16 mouse cellular contexts compared by ENCODE assay signal in the genomic region with DNA sequence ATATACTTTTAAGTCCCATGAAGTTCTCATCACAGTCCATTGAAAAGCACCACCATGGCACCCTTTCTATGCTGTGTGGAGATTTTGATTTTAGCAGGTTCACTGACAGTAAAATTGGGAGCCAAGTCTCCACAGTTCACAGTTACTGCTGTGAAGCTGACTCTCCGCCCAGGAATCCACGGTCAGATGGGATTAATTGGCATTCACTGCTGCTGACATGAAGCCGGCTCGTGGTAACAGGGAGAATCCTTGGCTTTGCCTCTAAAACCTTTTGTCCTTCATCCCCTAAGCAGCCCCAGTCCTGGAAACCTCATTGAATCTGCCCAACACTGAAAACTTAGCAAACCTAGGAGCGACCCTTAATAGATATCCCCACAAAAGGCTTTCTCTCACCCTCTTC. TPM values are rescaled to one million over a fixed set of nuclear protein-coding genes. Genes with fewer than 3 reads are reported as not detected.
DNase-seq lines count a peak whose midpoint lies in the region; ATAC-seq and TF ChIP-seq lines count a peak whose summit lies in the region.
"Had no signal": no experiment of that assay in that cellular context is flagged by ENCODE, and none has a peak within 500 bp of the region (broad histone marks: within the 10 kb centered on the region; RNA-seq: fewer than 3 reads in every experiment).

No protein-coding gene starts in this region.

- DNase-seq in gastrocnemius, adult 2 months = peak; percentile 25
- DNase-seq in gastrocnemius, postnatal 4 days (ENCODE audit: low spot score in 2 of 2) = no peak
- DNase-seq in midbrain, embryonic 14.5 days = peak; percentile 23
- DNase-seq in midbrain, embryonic 11.5 days (ENCODE audit: low spot score, missing footprints) = no peak
- DNase-seq in cerebellum, adult 11-12 months = peak; percentile 50
- peak; percentile 51 to 56 for DNase-seq in cerebellum, postnatal 36 days
- DNase-seq in layer of hippocampus, adult 18-20 months (ENCODE audit: low spot score in 2 of 2) = no peak
- DNase-seq in thymus, postnatal 4 days = no peak
- DNase-seq: B cell, adult 2 months; heart, adult 18-20 months; kidney, adult 9 months; kidney, postnatal 4 days; lung, postnatal 4 days had no signal

- no peak for TF ChIP-seq CTCF in gastrocnemius, adult 2 months (IDR thresholded peaks at IDR 0.05)

- H3K4me3 ChIP-seq in gastrocnemius, adult 2 months = no peak overlapping the region
- no peak overlapping the region for H3K4me3 ChIP-seq in midbrain, embryonic 14.5 days (replicated peaks; ENCODE audit: low read depth, low read length)
- no peak overlapping the region for H3K4me3 ChIP-seq in midbrain, embryonic 11.5 days (ENCODE audit: low read depth, low read length)
- H3K4me3 ChIP-seq: embryonic facial prominence, embryonic 13.5 days; neural tube, embryonic 12.5 days had no signal

- ATAC-seq in midbrain, embryonic 14.5 days (ENCODE audit: low FRiP score, low TSS enrichment) = no peak
- no peak for ATAC-seq in midbrain, embryonic 11.5 days (ENCODE audit: low FRiP score)
- ATAC-seq: midbrain, embryonic 16.5 days had no signal

- H3K9ac ChIP-seq in midbrain, embryonic 14.5 days (replicated peaks; ENCODE audit: low read length) = no peak overlapping the region
- H3K9ac ChIP-seq in midbrain, embryonic 11.5 days (ENCODE audit: low read length) = no peak overlapping the region
- H3K9ac ChIP-seq: embryonic facial prominence, embryonic 13.5 days; neural tube, embryonic 12.5 days had no signal

- H3K27me3 ChIP-seq in midbrain, embryonic 14.5 days (ENCODE audit: control insufficient read depth, insufficient read depth, low read length) = no peaks in the 10 kb centered on the region
- H3K27me3 ChIP-seq in midbrain, embryonic 11.5 days (ENCODE audit: control insufficient read depth, insufficient read depth, low read length) = no peaks in the 10 kb centered on the region
- H3K27me3 ChIP-seq: embryonic facial prominence, embryonic 13.5 days; neural tube, embryonic 12.5 days had no signal

- intact Hi-C loops in gastrocnemius, adult 2 months (cut with DNase I) = no loop called here

- H3K27ac ChIP-seq in gastrocnemius, adult 2 months = no peak overlapping the region
- H3K27ac ChIP-seq in midbrain, embryonic 14.5 days (replicated peaks; ENCODE audit: low read depth, low read length) = no peak overlapping the region
- no peak overlapping the region for H3K27ac ChIP-seq in midbrain, embryonic 11.5 days (ENCODE audit: low read depth, low read length)
- H3K27ac ChIP-seq: embryonic facial prominence, embryonic 13.5 days; neural tube, embryonic 12.5 days had no signal

- H3K4me2 ChIP-seq in midbrain, embryonic 14.5 days (ENCODE audit: low read length) = no peak overlapping the region
- H3K4me2 ChIP-seq in midbrain, embryonic 11.5 days = no peak overlapping the region
- H3K4me2 ChIP-seq: embryonic facial prominence, embryonic 13.5 days; neural tube, embryonic 12.5 days had no signal

- 14% methylated on average over 5 of the region's 5 CpGs for WGBS in midbrain, embryonic 14.5 days
- WGBS in midbrain, embryonic 11.5 days = 29% methylated on average over 5 of the region's 5 CpGs

- H3K4me1 ChIP-seq in midbrain, embryonic 14.5 days (ENCODE audit: control insufficient read depth, insufficient read depth, low read length) = no peaks in the 10 kb centered on the region
- H3K4me1 ChIP-seq in midbrain, embryonic 11.5 days (ENCODE audit: control insufficient read depth, insufficient read depth, low read length) = no peaks in the 10 kb centered on the region
- H3K4me1 ChIP-seq: neural tube, embryonic 12.5 days had no signal

- H3K36me3 ChIP-seq in midbrain, embryonic 14.5 days (ENCODE audit: control insufficient read depth, insufficient read depth, low read length) = no peaks in the 10 kb centered on the region
- no peaks in the 10 kb centered on the region for H3K36me3 ChIP-seq in midbrain, embryonic 11.5 days (ENCODE audit: control insufficient read depth, insufficient read depth, low read length)
- H3K36me3 ChIP-seq: embryonic facial prominence, embryonic 13.5 days; neural tube, embryonic 12.5 days had no signal

- H3K9me3 ChIP-seq in midbrain, embryonic 14.5 days (ENCODE audit: control insufficient read depth, low read length) = no peaks in the 10 kb centered on the region
- H3K9me3 ChIP-seq in midbrain, embryonic 11.5 days (ENCODE audit: control insufficient read depth, low read length) = no peaks in the 10 kb centered on the region
- H3K9me3 ChIP-seq: embryonic facial prominence, embryonic 13.5 days; neural tube, embryonic 12.5 days had no signal

RNA-seq across cellular contexts. Expression of a gene that starts 17.9 kb away (rescaled TPM):
- 10 to 100 TPM; 28.8 to 62.9 TPM for total RNA-seq in gastrocnemius, adult 2 months (2021)
- total RNA-seq in gastrocnemius, postnatal 4 days (2021) = 10 to 100 TPM; 41.3 to 45.0 TPM
- 7.1 and 8.9 TPM in 2 replicates for polyA plus RNA-seq in midbrain, embryonic 14.5 days (2014; fragmentation: Nextera tagmentation; extraction: Ambion mirVana)
- polyA plus RNA-seq in midbrain, embryonic 11.5 days (2014; fragmentation: Nextera tagmentation; extraction: Ambion mirVana) = 4.1 and 4.5 TPM in 2 replicates
- 1 to 10 TPM; 8.8 to 9.8 TPM for total RNA-seq in layer of hippocampus, adult 18-20 months (2021)

RNA-seq across cellular contexts. Expression of a gene that starts 49.4 kb away (rescaled TPM):
- total RNA-seq in gastrocnemius, adult 2 months (2021) = 10 to 100 TPM; 11.5 to 14.7 TPM
- 10 to 100 TPM; 32.6 to 36.5 TPM for total RNA-seq in gastrocnemius, postnatal 4 days (2021)
- 95.8 and 97.2 TPM in 2 replicates for polyA plus RNA-seq in midbrain, embryonic 14.5 days (2014; fragmentation: Nextera tagmentation; extraction: Ambion mirVana)
- polyA plus RNA-seq in midbrain, embryonic 11.5 days (2014; fragmentation: Nextera tagmentation; extraction: Ambion mirVana) = 119 and 121 TPM in 2 replicates
- 10 to 100 TPM; 54.1 to 57.3 TPM for total RNA-seq in layer of hippocampus, adult 18-20 months (2021)

Comparison
In these comparisons a context has a peak if more than half of its experiments do, and no peak if none do; other contexts are left out.
1. DNase-seq: peak in gastrocnemius, adult 2 months (single experiment), midbrain, embryonic 14.5 days (single experiment), cerebellum, adult 11-12 months (single experiment) and cerebellum, postnatal 36 days (2 of 2); none in gastrocnemius, postnatal 4 days (0 of 2), midbrain, embryonic 11.5 days (single experiment), layer of hippocampus, adult 18-20 months (0 of 2) and thymus, postnatal 4 days (single experiment).